Mouse (Mus musculus) CH12F3 (cell line): ENCODE data around the gene Gm3880.
"Not testable (repeated sequence)": the region's sequence is repeated elsewhere in the genome, so short reads cannot be mapped to it uniquely, and the experiment has no call there.

Experiments
- in situ Hi-C: fragments of 300-500 bp; cut with MboI; formaldehyde crosslinking; loops from 2 replicates; pipeline ENCODE4 v1.14.3; 2020; ENCODE audit warnings: low sequenced_read_pairs

Gene Gm3880

DNA sequence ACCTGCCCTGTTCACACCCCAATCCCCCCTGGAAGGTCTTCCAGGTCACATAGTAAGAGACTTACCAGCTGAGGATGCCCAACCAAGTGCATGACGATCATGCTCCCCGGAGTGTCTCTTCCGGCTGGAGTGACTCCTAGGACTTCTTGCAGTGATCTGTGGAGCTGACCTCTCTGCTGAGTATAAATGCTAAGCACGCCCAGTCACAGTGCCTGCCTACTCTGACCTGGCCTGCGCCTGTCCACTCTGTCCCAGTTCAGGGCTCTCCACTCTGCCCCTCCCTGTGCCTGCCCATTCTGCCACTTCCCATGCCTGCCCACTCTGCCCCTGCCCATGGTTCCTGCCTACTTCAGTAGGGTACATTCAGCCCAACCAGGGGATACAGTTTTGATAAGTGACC, at the start of gene Gm3880:
Gene Gm3880, minus strand, starts transcription at position 101 of the 400 bp plus-strand sequence.
- in situ Hi-C loops = not testable (repeated sequence)

DNA sequence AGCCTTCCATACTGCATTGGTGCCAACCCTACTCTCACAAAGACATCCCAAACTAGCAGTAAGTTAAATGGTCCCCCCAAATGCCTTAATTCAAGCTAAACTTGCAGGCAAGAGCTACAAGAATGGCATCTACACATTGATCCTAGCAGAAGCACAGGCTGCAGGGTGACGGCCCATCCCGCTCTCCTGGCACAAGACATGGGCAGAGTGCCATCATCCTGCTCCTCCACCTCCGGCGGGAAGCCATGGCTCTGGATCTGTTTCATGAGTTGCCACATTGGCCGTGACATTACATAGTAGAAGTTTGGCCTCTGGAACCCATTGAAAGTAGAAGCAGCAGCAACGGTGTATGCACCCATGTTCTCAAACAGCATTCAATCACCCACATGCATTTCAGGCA, 37.5 kb upstream of the Gm3880 start:
- in situ Hi-C loops = not testable (repeated sequence)

DNA sequence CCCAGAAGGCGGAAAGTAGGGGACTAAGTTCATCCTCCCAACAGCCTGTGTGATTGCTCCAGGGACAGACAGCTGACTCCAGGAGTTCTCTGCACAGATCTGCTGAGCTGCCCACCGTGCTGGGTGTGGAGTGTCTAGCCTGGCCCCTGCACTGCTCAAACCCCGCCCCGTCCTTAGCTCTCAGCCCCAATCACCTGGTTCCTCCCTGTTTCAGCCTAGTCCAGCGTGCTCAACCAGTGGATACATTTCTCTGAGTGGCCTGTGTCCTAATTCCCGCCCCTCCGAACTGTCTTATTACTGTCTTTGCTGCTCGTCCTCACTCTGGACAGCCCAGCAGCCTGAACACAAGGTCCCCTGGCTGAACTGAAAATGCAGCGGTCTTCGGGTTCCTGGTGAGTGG, 20.8 kb upstream of the Gm3880 start, which contains the start of the genes Gm9112 and Dmrtc1b:
Gene Gm9112, minus strand, starts transcription at position 101 of the 400 bp plus-strand sequence.
Gene Dmrtc1b, plus strand, starts transcription at position 331 of the 400 bp plus-strand sequence.
- in situ Hi-C loops = not testable (repeated sequence)

DNA sequence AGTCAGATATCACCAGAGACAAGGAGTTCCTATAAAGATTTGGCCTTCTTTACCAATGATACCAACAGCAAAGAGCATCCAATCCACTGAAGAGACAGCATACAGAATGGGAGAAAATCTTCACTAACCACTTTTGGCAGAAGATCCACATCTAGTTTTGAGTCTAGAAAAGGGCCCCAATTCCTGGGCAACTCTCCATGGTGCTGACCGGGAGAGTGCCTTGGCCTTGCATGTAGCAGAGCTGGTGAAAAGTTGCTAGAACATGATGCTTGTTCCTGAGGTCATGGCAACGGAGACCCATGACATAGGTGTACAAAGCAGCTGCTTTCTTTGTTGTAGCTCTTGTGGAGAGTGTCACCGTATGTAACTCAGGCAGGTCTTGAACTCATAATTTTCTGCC, 13.9 kb upstream of the Gm3880 start:
- in situ Hi-C loops = not testable (repeated sequence)

DNA sequence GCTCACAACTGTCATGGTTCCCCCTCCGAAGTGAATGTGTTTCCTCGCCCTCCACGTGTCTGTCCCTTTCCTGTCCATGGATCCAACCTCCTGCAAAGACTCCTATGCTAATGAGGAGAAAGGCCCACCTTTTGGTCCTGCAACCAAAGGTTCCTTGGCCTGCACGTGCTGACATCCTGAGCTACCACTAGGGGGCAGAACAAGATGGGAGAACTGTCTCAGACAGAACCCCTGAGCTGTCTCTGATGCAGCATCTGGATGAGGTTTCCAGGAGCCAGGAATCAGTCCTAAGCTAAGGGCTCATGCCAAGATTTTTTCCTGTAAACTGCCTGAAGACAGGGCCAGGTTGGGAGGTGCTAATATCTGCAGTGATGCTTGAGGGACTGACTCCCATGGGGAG, 2.5 kb upstream of the Gm3880 start:
- in situ Hi-C loops = not testable (repeated sequence)

DNA sequence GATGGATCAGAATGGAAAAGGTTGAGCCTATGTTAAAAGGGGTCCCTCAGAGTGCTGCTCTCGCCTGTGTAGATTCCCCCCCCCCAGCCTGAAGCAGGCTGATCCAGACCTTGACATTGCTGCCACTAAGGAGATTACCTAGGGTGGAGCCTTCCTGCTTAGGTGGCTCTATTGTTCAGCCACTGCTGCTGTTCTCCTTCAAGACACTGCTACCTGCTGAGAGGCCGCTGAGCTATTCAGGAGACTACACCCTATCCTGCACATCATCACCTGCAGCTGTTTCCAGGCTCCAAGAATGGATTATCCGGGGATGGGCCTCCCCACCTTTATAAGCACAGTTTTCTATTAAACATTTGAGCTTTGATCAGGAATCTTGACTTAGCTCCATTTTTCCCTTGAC, 2.1 kb downstream of the Gm3880 start:
- in situ Hi-C loops = not testable (repeated sequence)

DNA sequence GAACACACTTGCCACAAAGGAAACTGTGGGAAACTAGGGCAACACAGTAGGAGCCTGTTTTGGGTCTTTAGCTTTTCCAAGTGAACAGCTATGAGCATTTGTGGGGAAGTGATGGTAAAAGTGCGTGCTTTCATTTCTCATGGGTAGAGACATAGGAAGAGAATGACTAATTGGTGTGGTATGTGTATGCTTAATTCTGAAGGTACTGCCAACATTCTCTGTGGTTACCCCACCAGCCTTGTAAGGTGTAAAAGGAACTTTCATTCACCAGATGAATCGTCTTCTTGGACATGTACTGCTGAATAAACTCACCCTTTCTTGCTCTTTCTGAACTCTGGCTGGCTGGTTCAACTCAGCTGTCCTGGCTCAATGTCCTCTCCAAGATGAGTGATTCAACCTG, 20.1 kb downstream of the Gm3880 start:
- in situ Hi-C loops = no loop called here

DNA sequence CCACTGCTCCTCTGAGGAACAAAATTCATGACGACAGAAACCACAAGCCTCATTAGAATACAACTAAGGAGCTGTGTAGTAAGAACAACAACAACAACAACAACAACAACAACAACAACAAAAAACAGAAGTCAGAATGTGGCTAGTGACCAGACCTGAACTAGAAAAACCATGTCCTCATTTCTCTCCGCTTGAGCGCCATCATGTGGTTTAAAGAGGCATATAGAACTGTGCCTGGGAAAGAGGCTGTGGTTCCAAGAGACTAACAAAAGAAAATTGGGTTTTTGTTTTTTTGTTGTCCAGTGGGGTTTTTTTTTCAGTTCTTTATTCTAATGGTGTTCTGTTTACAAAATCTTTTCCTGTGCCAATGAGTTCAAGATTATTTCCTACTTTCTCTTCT, 26.1 kb downstream of the Gm3880 start:
- in situ Hi-C loops = no loop called here

DNA sequence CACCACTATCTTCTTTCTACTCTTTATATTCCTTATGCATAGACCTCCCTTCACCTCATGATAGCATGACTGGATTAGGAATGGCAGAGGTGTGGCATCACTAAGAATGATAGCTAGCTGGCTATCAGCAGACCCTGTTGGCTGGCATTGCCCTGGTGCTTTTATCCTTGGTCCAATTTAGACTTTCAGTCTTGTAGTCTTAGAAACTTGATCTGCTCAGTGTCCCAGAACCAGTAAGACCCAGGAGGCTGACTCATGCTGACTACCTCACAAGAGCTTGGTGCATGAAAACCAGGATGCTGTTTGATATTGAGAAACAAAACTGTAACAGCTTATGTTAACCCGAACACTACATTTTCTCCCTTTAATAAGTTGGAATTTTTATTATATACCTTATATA, 41.1 kb downstream of the Gm3880 start:
- in situ Hi-C loops = no loop called here

DNA sequence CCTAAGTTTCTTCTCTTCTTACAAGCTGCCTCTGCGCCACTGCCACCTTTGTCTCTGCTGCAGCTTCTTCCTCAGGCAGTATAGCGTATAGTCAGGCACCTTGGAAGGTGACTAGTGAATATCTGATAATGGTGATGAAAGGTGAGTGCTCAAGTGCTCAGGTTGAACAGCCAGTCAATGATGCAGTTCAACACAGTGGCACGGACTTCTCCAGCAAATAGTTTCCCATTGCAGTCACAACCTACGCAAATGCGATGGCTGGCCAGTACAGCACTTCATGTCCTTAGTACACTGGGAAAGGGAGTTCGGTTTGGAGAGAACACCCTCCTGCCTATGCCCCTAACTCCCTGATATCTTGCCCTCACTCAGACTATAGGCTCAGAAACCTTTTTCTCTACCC, 41.6 kb downstream of the Gm3880 start:
- in situ Hi-C loops = no loop called here

DNA sequence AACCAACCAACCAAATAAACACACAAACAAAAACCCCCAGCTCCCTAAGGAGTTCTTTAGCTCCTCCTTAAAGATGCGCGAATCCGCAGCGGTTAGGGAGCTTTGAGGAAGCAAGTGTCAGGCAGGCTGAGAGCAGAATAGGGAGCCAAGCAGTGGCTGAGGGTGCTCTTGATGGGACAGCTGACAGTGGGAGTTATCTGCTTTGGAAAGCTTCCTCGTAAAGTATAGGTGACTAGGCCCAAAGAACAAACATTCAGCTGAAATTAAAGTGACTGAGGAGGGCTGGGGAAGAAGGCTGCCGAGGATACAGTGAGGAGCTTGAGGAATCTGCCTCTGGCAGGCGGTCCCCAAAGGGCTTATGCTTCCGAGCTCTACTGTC, 42.2 kb downstream of the Gm3880 start:
- in situ Hi-C loops = no loop called here

DNA sequence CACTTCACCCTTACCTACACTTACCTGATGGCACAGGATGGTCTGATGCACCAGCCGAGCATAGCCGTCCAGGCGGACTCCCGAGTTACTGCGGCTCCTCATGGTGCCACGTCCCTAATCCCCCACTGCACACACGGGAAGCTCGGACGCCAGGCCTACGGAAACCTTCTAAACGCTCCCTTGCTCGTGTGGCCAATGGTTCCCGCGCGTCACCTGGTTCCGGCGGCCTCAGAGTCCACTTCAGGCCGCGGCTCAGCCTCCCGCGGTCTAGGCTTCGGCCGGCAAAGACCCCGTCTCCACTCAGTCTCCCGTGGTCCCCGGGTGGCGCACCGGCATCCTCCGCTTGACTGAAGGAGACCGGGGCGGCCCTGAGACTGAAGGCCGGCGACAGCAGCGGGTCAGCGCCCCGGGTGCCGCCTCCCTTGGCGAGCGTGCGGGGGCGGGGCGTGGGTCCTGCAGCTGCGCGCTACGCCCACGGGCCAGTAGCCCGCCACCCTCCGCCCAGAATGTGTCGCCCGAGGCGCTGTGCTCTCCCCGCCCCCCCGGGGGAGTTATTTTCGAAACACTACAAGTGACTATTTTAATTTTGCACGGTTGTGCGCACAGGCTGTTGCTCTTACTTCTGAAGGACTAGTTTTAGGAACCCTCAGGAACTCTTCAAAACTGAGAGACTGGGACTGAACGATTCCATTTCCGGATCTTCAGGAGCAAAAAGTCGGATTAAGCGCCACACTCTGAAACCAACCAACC, 42.8 kb downstream of the Gm3880 start, which contains the start of gene Phka1:
Gene Phka1, minus strand, starts transcription at position 424 of the 750 bp plus-strand sequence.
- in situ Hi-C loops = no loop called here
